Mouse (Mus musculus): ENCODE results near the gene Trabd2b. TPM values are rescaled to one million over a fixed set of nuclear protein-coding genes. Genes with fewer than 3 reads are reported as not detected.

The Trabd2b gene
- polyA plus RNA-seq, 1 experiment from 2014 or later = 0.50 TPM

DNA sequence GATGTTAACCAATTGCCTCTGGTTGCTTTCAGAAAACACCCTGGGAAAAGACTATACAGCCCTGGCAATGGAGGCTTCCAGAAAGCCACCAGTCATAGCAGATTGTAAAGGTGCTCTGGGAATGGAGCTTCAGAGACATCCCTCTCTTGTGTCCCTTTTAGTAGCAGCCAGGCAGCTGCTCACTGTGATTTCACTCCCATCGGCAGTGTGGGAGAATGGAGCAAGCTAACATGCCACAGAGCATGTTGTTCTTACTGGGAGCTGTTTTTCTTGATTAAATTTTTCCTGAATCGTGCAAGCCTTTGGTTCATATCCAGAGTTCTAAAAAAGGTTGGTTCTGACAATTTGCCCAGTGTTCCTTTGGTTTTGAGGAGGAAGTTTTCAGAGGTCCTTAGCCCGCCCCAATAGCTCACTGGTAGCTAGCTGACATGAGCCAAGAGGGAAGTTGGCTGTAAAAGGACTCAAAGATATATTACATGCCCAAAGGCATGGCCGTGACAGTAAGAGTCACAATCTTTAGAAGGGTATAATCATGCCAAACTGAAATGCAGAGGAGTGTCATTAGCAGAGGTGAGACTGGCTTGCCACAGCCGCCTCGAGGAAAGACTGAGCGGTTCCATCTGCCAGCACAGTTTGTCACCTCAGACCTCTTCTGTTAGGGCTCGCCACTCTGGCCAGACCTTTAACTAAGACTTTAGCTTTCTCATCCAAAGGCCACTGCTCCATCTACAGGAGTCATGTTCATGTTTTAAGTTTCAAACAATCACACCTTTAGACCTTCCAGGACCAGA lies 141.3 kb downstream of the Trabd2b start:
- Histone ChIP-seq H3K27ac (ENCODE audit: low read depth, low read length) (no peak overlapping the region; the same call in 1 of the 2 replicates), H3K4me2 (ENCODE audit: low read length) (no peak overlapping the region), H3K4me3 (ENCODE audit: low read length) (no peak overlapping the region), H3K9ac (ENCODE audit: low read depth, low read length) (no peak overlapping the region), H3K27me3 (replicated peaks; ENCODE audit: control insufficient read depth, insufficient read depth, low read length) (no peaks in the 10 kb centered on the region), H3K4me1 (ENCODE audit: control insufficient read depth, insufficient read depth, low read depth, low read length) (peaks cover 3% of the 10 kb centered on the region; the same call in 1 of the 2 replicates), H3K36me3 (ENCODE audit: control insufficient read depth, insufficient read depth, low read length) (no peaks in the 10 kb centered on the region), H3K9me3 (ENCODE audit: control insufficient read depth, low read length) (no peaks in the 10 kb centered on the region)
- WGBS = 79% methylated on average over 8 of the region's 8 CpGs
- ATAC-seq = no peak

DNA sequence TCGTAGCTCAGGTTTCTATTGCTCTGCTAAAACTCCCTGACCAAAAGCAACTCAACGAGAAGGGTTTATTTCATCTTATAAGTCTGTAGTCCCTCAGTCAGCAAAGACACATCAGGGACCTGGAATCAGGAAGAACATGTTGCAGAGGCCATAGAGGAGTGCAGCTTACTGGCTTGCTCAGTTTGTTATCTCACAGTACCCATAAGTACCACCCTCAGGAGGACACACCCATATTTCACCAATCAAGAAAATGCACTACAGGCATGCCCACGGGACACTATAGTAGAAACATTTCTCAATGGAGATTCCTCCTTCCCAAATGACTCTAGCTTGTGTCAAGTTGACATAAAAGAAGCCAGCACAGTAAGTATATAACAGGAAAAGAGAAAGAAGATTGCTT lies 143.0 kb downstream of the Trabd2b start:
- WGBS = 90% methylated on average over 3 of the region's 3 CpGs
- Histone ChIP-seq H3K9me3 (ENCODE audit: control insufficient read depth, low read length) (no peaks in the 10 kb centered on the region), H3K27me3 (replicated peaks; ENCODE audit: control insufficient read depth, insufficient read depth, low read length) (no peaks in the 10 kb centered on the region), H3K4me3 (ENCODE audit: low read length) (no peak overlapping the region), H3K9ac (ENCODE audit: low read depth, low read length) (no peak overlapping the region), H3K4me1 (ENCODE audit: control insufficient read depth, insufficient read depth, low read depth, low read length) (peaks cover 3% of the 10 kb centered on the region; the same call in 1 of the 2 replicates), H3K27ac (ENCODE audit: low read depth, low read length) (no peak overlapping the region), H3K36me3 (ENCODE audit: control insufficient read depth, insufficient read depth, low read length) (no peaks in the 10 kb centered on the region), H3K4me2 (ENCODE audit: low read length) (no peak overlapping the region)
- ATAC-seq = no peak

DNA sequence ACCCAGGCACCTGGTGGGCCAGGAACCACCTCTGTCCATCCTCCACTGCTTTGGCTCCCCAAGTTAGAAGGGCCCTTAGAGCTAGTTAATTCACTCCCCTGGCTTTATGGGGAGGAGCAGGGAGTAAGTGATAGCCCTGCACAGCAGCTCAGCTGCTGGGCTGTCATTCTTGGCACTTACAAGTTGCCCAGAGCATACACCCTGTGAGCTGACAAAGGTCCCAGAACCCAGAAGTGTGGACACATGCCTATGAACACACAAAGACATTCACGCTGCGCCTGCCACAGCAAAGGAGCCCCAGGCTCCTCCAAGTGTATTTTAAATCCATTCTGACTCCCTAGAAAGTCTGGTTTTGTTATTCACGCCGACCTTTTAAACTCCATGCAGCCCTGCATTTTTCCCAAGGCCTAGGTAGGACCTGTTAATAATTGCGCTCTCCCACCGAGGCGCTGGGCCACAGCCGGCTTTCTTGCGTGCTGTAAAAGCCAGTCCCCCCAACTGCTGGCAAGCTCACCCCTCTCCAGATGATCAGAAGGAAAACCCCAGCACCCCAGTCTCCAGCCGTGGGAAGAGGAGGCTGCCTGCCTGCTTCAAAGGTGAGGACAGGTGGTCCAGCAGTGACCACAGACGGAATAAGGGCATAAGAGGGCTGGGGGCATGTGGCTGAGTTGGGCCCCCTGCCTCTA lies 144.1 kb downstream of the Trabd2b start:
- Histone ChIP-seq H3K4me3 (ENCODE audit: low read length) (no peak overlapping the region), H3K36me3 (ENCODE audit: control insufficient read depth, insufficient read depth, low read length) (no peaks in the 10 kb centered on the region), H3K4me1 (ENCODE audit: control insufficient read depth, insufficient read depth, low read depth, low read length) (peaks cover 3% of the 10 kb centered on the region; the same call in 1 of the 2 replicates), H3K27ac (ENCODE audit: low read depth, low read length) (no peak overlapping the region), H3K4me2 (ENCODE audit: low read length) (no peak overlapping the region), H3K9ac (ENCODE audit: low read depth, low read length) (no peak overlapping the region; the same call in 1 of the 2 replicates), H3K9me3 (ENCODE audit: control insufficient read depth, low read length) (no peaks in the 10 kb centered on the region), H3K27me3 (replicated peaks; ENCODE audit: control insufficient read depth, insufficient read depth, low read length) (no peaks in the 10 kb centered on the region)
- 31% methylated on average over 11 of the region's 11 CpGs for WGBS
- ATAC-seq = no peak

DNA sequence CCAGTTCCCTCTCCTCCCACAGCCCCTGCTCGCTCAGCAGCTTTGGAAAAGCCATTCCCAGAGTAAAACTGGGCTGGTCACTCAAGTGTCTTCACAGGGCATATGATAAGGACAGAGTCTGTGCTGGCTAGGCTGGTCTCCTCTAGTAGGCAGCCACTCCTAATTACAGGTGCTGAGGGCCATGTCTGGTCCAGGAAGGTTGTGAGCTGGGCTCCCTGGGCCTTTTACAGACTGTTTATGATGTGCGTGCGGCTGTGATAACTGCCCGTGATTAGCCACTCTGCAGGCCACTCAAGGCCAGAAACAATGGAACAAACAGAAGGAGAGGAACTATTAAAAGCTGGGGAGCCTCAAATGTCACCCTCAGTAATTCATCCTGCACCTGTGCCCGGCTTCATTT lies 150.4 kb downstream of the Trabd2b start:
- H3K36me3 ChIP-seq (ENCODE audit: control insufficient read depth, insufficient read depth, low read length) = no peaks in the 10 kb centered on the region
- H3K4me3 ChIP-seq (ENCODE audit: low read length) = no peak overlapping the region
- H3K27me3 ChIP-seq (replicated peaks; ENCODE audit: control insufficient read depth, insufficient read depth, low read length) = no peaks in the 10 kb centered on the region
- H3K4me1 ChIP-seq (ENCODE audit: control insufficient read depth, insufficient read depth, low read depth, low read length) = no peaks in the 10 kb centered on the region
- no peak overlapping the region for H3K9ac ChIP-seq (ENCODE audit: low read depth, low read length)
- 67% methylated on average over 5 of the region's 5 CpGs for WGBS
- H3K9me3 ChIP-seq (ENCODE audit: control insufficient read depth, low read length) = no peaks in the 10 kb centered on the region
- no peak overlapping the region for H3K4me2 ChIP-seq (ENCODE audit: low read length)
- H3K27ac ChIP-seq (ENCODE audit: low read depth, low read length) = no peak overlapping the region
- no peak for ATAC-seq

DNA sequence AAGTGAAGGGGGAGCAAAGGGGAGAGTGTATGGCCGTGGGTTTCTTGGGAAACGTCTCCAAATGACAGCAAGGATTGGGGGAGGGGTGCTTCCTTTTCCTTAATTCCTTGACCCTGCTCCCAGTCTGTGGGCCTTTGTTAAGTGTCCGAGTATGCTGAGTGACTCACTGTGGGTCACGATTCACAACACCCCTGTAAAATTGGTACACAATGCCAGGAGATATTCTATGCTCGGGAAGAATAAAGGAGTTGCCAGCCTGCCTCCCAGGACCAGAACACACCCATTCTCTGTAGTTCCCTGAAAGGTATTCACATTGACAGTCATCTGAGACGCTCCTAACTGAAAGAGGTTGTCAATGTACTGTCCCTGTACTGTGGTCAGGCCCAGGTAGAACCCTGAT lies 151.2 kb downstream of the Trabd2b start:
- Histone ChIP-seq H3K27ac (ENCODE audit: low read depth, low read length) (no peak overlapping the region), H3K4me3 (ENCODE audit: low read length) (no peak overlapping the region), H3K27me3 (replicated peaks; ENCODE audit: control insufficient read depth, insufficient read depth, low read length) (no peaks in the 10 kb centered on the region), H3K9me3 (ENCODE audit: control insufficient read depth, low read length) (no peaks in the 10 kb centered on the region), H3K4me2 (ENCODE audit: low read length) (no peak overlapping the region), H3K36me3 (ENCODE audit: control insufficient read depth, insufficient read depth, low read length) (no peaks in the 10 kb centered on the region), H3K4me1 (ENCODE audit: control insufficient read depth, insufficient read depth, low read depth, low read length) (no peaks in the 10 kb centered on the region), H3K9ac (ENCODE audit: low read depth, low read length) (no peak overlapping the region)
- WGBS = 33% methylated on average over 6 of the region's 6 CpGs
- ATAC-seq = no peak

DNA sequence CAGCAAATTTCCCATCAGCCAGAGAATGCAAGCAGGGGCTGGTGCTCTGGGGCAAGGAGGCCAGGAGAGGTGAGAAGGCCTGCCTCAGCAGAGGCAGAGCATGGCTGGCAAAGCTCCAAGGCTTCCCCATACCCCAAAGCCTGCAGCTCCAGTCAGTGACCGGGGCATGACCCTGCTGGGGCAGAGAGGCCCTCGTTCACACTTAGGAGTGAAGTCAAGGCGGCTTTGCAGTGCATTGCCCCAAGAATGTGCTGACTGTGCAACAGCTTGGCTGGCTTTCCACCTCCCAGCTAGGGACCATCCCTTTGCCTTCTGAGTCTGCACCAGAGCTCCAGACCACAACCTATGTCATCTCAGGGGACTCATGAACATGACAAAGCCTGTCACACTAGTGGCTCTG lies 152.0 kb downstream of the Trabd2b start:
- Histone ChIP-seq H3K36me3 (ENCODE audit: control insufficient read depth, insufficient read depth, low read length) (no peaks in the 10 kb centered on the region), H3K9me3 (ENCODE audit: control insufficient read depth, low read length) (no peaks in the 10 kb centered on the region), H3K4me3 (ENCODE audit: low read length) (no peak overlapping the region), H3K27ac (ENCODE audit: low read depth, low read length) (no peak overlapping the region), H3K4me2 (ENCODE audit: low read length) (no peak overlapping the region), H3K27me3 (replicated peaks; ENCODE audit: control insufficient read depth, insufficient read depth, low read length) (no peaks in the 10 kb centered on the region), H3K9ac (ENCODE audit: low read depth, low read length) (no peak overlapping the region), H3K4me1 (ENCODE audit: control insufficient read depth, insufficient read depth, low read depth, low read length) (no peaks in the 10 kb centered on the region)
- no peak for ATAC-seq
- 55% methylated on average over 3 of the region's 3 CpGs for WGBS

DNA sequence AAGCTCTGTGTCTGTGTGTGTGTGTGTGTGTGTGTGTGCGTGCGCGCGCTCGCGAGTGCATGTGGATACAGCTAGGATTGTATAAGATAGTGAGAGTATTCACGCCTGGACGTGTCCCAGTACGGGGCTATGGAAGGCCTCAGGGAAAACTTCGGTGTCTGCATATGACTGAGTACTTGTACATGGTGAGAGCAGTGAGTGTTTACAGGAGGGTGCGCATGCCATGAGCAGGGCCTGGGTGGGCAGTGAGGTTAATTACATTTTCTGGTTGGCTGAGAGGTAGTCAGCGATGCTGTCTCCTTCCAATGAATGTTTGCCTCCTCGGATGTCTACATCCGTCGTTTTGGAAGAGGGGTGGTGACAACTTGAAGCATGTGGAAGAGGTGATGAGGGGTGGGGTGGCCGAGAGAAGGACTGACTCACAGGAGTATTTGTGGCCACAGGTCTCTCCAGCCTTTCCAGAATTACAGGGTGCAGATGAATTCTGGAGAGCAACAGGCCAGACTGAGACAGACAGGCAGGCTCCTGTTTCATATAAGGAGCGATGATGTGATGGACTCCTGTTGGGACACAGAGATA lies 154.2 kb downstream of the Trabd2b start:
- H3K9me3 ChIP-seq (ENCODE audit: control insufficient read depth, low read length) = no peaks in the 10 kb centered on the region
- no peaks in the 10 kb centered on the region for H3K27me3 ChIP-seq (replicated peaks; ENCODE audit: control insufficient read depth, insufficient read depth, low read length)
- WGBS = 88% methylated on average over 17 of the region's 17 CpGs
- no peak overlapping the region for H3K9ac ChIP-seq (ENCODE audit: low read depth, low read length)
- no peak for ATAC-seq
- H3K4me1 ChIP-seq (ENCODE audit: control insufficient read depth, insufficient read depth, low read depth, low read length) = no peaks in the 10 kb centered on the region; the same call in 1 of the 2 replicates
- H3K36me3 ChIP-seq (ENCODE audit: control insufficient read depth, insufficient read depth, low read length) = no peaks in the 10 kb centered on the region
- no peak overlapping the region for H3K4me3 ChIP-seq (ENCODE audit: low read length)
- H3K27ac ChIP-seq (ENCODE audit: low read depth, low read length) = no peak overlapping the region
- no peak overlapping the region for H3K4me2 ChIP-seq (ENCODE audit: low read length)

DNA sequence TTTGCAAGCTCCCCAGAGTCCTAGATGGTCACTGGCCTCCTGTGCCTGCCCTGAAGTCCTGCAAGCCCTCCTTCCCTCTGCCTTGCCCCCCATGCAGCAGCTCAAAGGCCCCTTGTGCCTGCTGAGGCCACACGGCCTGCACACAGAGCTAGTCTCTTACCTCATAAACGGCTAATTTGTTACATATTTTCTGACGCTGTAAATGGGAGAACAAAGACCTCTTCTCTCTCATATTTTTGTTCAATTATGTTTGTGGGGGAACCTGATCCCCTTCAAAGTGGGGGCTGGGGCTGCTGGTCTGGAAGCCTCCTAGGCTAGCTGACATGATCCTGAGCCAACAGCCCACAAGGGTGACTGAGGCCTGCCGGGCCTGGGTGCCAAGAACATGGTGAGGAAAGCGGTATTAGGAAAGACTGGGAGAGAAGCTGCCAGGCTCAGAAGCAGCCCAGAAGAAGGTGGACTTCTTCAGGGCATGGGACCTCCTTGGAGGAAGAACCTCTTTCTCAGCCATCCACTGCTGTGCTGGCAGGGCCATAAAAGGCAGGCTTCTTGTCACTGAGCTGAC lies 157.7 kb downstream of the Trabd2b start:
- Histone ChIP-seq H3K27ac (ENCODE audit: low read depth, low read length) (no peak overlapping the region), H3K27me3 (replicated peaks; ENCODE audit: control insufficient read depth, insufficient read depth, low read length) (no peaks in the 10 kb centered on the region), H3K4me1 (ENCODE audit: control insufficient read depth, insufficient read depth, low read depth, low read length) (no peaks in the 10 kb centered on the region; the same call in 1 of the 2 replicates), H3K4me3 (ENCODE audit: low read length) (no peak overlapping the region), H3K4me2 (ENCODE audit: low read length) (no peak overlapping the region), H3K36me3 (ENCODE audit: control insufficient read depth, insufficient read depth, low read length) (no peaks in the 10 kb centered on the region), H3K9ac (ENCODE audit: low read depth, low read length) (no peak overlapping the region), H3K9me3 (ENCODE audit: control insufficient read depth, low read length) (no peaks in the 10 kb centered on the region)
- WGBS = 61% methylated on average over 5 of the region's 5 CpGs
- no peak for ATAC-seq

DNA sequence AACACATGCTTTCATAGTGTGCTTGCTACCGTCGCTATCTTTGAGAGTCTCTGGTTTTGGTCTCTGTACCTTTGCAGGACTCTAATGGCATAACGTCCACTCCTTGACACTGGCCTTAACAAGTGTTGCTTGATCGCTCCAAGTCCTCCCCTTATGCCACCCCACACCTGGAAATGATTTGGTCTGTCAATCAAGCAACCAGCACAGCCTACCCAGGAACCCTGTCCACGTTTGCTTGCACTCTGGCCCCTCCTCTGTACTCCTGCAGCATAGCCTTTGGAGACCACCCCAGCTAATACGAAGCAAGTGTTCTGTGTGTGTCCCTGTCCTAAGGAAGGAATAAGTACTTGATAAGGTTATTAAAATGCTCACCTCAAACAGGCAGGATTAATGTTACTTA lies 161.1 kb downstream of the Trabd2b start:
- ATAC-seq = no peak
- Histone ChIP-seq H3K27me3 (replicated peaks; ENCODE audit: control insufficient read depth, insufficient read depth, low read length) (no peaks in the 10 kb centered on the region), H3K27ac (ENCODE audit: low read depth, low read length) (no peak overlapping the region), H3K4me2 (ENCODE audit: low read length) (no peak overlapping the region), H3K4me1 (ENCODE audit: control insufficient read depth, insufficient read depth, low read depth, low read length) (no peaks in the 10 kb centered on the region; the same call in 1 of the 2 replicates), H3K9ac (ENCODE audit: low read depth, low read length) (no peak overlapping the region), H3K9me3 (ENCODE audit: control insufficient read depth, low read length) (no peaks in the 10 kb centered on the region), H3K4me3 (ENCODE audit: low read length) (no peak overlapping the region), H3K36me3 (ENCODE audit: control insufficient read depth, insufficient read depth, low read length) (no peaks in the 10 kb centered on the region)
- WGBS = 79% methylated on average over 6 of the region's 6 CpGs
